Mouse (Mus musculus): Measurements from ENCODE around the gene Yipf2.

DNA sequence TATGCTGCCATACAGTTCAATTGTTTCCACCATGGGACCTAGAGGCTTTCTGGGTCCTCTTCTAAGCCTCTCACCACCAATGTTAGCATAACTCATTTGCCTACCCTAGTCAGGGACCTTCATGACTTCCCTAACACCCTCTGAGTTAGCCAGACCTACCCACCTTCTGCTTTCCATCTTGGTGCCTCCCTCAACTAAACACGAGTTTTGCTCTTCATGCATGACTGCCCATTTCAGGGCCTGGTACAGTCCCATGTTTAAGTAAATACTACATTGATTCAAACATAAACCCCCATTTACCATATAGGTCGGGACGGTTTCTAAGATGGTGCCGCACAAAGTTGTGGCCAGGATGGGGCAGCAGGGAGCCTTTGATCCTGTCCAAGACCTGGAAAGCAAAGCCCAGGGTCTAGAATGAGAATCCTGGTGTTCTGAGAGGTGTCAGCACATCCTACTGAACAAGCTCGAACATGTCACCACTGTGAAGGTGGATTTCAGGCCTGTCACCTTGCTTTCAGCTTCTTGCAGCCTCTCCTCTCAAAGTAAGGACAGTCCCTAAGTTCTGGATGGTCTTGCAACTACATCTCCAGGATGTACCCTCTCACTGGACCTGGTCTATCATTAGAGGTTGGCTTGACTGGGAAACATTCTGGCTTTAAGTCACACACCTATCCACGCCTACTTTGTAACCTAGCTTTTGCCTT, 1.3 kb downstream of the Yipf2 start:
- TF ChIP-seq POLR2A (IDR thresholded peaks at IDR 0.05; ENCODE audit: borderline replicate concordance, extremely low read depth, low read depth, low read length) (no peak), CTCF (IDR thresholded peaks at IDR 0.05; ENCODE audit: insufficient read depth, low read length) (no peak)
